Mouse (Mus musculus): ENCODE measurements at regions not wholly inside any gene's neighbourhood (a gene's known extent, or its start where the extent isn't known, plus 50 kb on each side); places are given as distances from the start of the nearest gene placed in this dataset.

DNA sequence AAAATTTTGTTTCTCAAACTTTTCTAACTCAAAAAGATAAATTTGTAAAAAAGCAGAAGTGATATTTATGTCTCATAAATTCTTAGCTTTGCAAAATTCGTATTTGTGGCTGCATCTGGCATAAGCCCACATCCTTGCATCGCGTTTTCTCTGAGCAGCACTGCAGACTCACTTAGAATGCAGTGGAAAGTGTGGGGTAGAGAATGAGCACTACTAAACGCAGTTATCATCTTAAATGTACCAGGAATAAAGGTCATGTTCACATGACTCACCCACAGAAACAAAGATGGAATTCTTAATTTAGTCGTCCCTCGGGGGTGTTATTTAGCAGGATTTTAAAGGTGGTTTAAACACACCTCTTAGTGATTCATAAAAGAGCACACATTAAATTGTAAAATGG is 126.8 kb upstream of the Frmd6 start:
- no peak for DNase-seq (ENCODE audit: low spot score)
- no peak overlapping the region for H3K4me2 ChIP-seq (ENCODE audit: low read depth, low read length)
- no peaks in the 10 kb centered on the region for H3K9me3 ChIP-seq (replicated peaks; ENCODE audit: control insufficient read depth, low read length)
- H3K4me1 ChIP-seq (ENCODE audit: control insufficient read depth, insufficient read depth, low read length) = no peaks in the 10 kb centered on the region
- no peak overlapping the region for H3K9ac ChIP-seq (replicated peaks; ENCODE audit: low read length)
- no peaks in the 10 kb centered on the region for H3K27me3 ChIP-seq (ENCODE audit: control insufficient read depth, insufficient read depth, low read length)
- no peak overlapping the region for H3K4me3 ChIP-seq (ENCODE audit: low read depth, low read length)
- no peak for ATAC-seq (replicated peaks; ENCODE audit: insufficient number of reproducible peaks, low FRiP score, low TSS enrichment, low read depth)
- WGBS = 85% methylated on average over 6 of the region's 6 CpGs
- no peak overlapping the region for H3K27ac ChIP-seq (replicated peaks; ENCODE audit: low read depth, low read length)
- no peaks in the 10 kb centered on the region for H3K36me3 ChIP-seq (replicated peaks; ENCODE audit: control insufficient read depth, insufficient read depth, low read depth, low read length)

DNA sequence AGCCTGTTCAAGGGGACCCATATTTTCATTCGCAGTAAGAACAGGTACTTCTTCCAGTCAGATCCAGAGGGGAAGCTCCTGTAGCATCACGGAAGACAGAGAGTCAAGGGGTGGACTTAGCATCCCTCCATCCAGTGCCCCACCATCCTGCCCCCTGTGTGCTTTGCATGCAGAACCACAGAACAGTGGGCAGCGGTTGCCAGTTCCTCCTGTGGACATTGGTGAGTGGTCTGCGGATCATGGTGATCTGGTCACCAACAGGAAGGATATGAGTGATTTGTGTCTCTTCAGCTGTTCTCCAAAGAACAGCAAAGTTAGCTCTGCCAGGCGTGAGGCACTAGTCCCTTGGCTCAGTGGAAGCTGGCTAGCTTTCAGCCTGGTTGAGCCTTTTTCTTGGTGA is 122.8 kb upstream of the Frmd6 start:
- DNase-seq (ENCODE audit: low spot score) = no peak
- H3K36me3 ChIP-seq (replicated peaks; ENCODE audit: control insufficient read depth, insufficient read depth, low read depth, low read length) = no peaks in the 10 kb centered on the region
- no peak overlapping the region for H3K27ac ChIP-seq (replicated peaks; ENCODE audit: low read depth, low read length)
- no peak overlapping the region for H3K9ac ChIP-seq (replicated peaks; ENCODE audit: low read length)
- 87% methylated on average over 5 of the region's 5 CpGs for whole genome bisulfite sequencing
- H3K27me3 ChIP-seq (ENCODE audit: control insufficient read depth, insufficient read depth, low read length) = no peaks in the 10 kb centered on the region
- H3K4me3 ChIP-seq (ENCODE audit: low read depth, low read length) = no peak overlapping the region
- H3K4me1 ChIP-seq (ENCODE audit: control insufficient read depth, insufficient read depth, low read length) = no peaks in the 10 kb centered on the region
- no peak for ATAC-seq (replicated peaks; ENCODE audit: insufficient number of reproducible peaks, low FRiP score, low TSS enrichment, low read depth)
- no peak overlapping the region for H3K4me2 ChIP-seq (ENCODE audit: low read depth, low read length)
- no peaks in the 10 kb centered on the region for H3K9me3 ChIP-seq (replicated peaks; ENCODE audit: control insufficient read depth, low read length)

DNA sequence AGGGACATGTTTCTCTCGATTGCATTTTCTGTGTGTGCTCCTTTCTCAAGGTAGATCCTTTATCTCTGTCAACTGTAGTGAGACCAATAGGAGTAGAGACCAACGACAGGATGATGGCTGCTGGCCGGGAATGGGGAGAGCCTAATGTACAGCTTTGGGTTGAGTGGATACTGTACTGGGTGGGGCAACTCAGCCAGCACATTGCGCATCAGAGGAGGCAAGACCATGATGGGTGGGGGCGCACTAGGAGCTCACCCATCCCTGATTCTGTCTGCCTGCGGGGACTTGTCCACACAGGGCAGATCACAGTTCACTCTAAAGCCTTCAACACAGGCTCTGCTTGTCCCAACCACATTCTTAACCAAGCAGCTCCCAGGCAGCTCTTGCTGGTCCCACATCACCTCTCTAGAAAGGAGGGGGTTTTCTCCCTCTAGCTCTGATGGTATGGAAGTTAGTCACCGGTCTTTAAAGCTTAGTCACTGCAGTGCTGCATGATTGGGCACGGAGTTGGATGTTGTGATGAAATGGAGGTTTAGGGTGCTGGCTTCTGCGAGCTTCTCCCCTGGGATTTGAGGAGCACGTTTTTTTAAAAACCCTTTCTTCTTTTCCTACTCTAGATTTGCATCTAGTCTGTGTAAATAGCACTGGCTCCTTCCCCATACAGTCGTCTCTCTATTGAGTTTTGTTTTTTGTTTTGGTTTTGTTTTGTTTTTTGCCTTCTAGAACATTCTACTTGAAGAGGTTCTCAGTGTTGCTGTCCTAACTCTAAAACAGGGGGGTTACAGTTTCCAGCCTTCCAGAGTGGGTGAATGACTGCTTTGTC is 118.3 kb upstream of the Frmd6 start:
- Histone ChIP-seq H3K27ac (replicated peaks; ENCODE audit: low read depth, low read length) (no peak overlapping the region), H3K36me3 (replicated peaks; ENCODE audit: control insufficient read depth, insufficient read depth, low read depth, low read length) (no peaks in the 10 kb centered on the region), H3K9me3 (replicated peaks; ENCODE audit: control insufficient read depth, low read length) (no peaks in the 10 kb centered on the region), H3K4me3 (ENCODE audit: low read depth, low read length) (no peak overlapping the region), H3K9ac (replicated peaks; ENCODE audit: low read length) (no peak overlapping the region), H3K4me2 (ENCODE audit: low read depth, low read length) (no peak overlapping the region), H3K27me3 (ENCODE audit: control insufficient read depth, insufficient read depth, low read length) (no peaks in the 10 kb centered on the region), H3K4me1 (ENCODE audit: control insufficient read depth, insufficient read depth, low read length) (no peaks in the 10 kb centered on the region)
- no peak for DNase-seq (ENCODE audit: low spot score)
- no peak for ATAC-seq (replicated peaks; ENCODE audit: insufficient number of reproducible peaks, low FRiP score, low TSS enrichment, low read depth)
- 86% methylated on average over 11 of the region's 11 CpGs for WGBS

DNA sequence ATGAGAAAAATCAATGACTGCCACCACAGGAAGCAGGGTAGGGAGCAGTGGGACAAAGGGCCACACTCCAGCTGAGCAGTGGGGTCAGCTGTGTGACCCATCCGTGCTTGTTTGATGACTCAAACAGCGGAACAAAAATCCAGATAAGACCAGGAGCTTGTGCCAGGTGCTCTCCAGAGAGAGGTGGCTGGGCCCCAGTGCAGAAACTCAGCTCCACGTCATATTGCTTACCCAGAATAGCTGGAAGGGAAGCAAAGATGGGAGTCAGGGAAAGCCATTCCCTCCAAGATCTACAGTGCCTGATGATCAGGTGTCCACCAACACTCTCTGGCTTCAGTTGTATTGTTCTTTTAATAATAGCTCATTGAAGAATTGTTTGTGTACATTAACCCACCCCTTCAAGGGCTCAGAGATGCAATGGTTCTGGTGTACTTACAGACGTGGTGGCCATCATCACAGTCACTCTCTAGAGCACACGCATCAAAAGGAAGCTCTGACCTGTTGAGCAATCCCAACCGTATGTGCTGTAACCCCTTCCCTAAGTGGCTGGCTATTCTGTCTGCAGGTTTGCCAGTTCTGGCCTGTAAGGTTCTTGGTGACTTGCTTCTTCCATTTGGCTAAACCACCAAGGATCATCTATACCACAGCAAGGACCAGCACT is 117.6 kb upstream of the Frmd6 start:
- Histone ChIP-seq H3K27ac (replicated peaks; ENCODE audit: low read depth, low read length) (no peak overlapping the region), H3K9ac (replicated peaks; ENCODE audit: low read length) (no peak overlapping the region), H3K4me2 (ENCODE audit: low read depth, low read length) (no peak overlapping the region), H3K27me3 (ENCODE audit: control insufficient read depth, insufficient read depth, low read length) (no peaks in the 10 kb centered on the region), H3K4me3 (ENCODE audit: low read depth, low read length) (no peak overlapping the region), H3K9me3 (replicated peaks; ENCODE audit: control insufficient read depth, low read length) (no peaks in the 10 kb centered on the region), H3K4me1 (ENCODE audit: control insufficient read depth, insufficient read depth, low read length) (no peaks in the 10 kb centered on the region), H3K36me3 (replicated peaks; ENCODE audit: control insufficient read depth, insufficient read depth, low read depth, low read length) (no peaks in the 10 kb centered on the region)
- WGBS = 58% methylated on average over 6 of the region's 6 CpGs
- ATAC-seq (replicated peaks; ENCODE audit: insufficient number of reproducible peaks, low FRiP score, low TSS enrichment, low read depth) (no peak), DNase-seq (ENCODE audit: low spot score) (no peak)

DNA sequence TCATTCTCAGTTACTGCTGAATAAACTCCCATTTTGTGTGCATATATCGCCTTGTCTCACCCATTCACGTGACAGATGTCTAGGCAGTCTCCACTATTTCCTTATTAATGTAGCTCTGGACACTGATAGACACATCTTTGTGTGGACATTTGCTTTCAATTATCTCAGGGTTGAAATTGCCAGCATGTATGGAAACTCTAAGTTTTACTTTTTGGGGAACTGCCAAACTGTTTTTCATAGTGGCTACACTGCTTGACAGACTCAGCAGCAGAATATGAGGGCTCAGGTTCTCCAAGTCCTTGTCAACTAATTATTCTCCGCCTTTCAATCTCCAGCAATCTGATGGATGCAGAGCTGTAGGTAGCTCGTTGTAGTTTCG is 117.0 kb upstream of the Frmd6 start:
- WGBS = 70% methylated on average over 5 of the region's 5 CpGs
- Histone ChIP-seq H3K9ac (replicated peaks; ENCODE audit: low read length) (no peak overlapping the region), H3K4me3 (ENCODE audit: low read depth, low read length) (no peak overlapping the region), H3K27me3 (ENCODE audit: control insufficient read depth, insufficient read depth, low read length) (no peaks in the 10 kb centered on the region), H3K4me2 (ENCODE audit: low read depth, low read length) (no peak overlapping the region), H3K27ac (replicated peaks; ENCODE audit: low read depth, low read length) (no peak overlapping the region), H3K9me3 (replicated peaks; ENCODE audit: control insufficient read depth, low read length) (no peaks in the 10 kb centered on the region), H3K36me3 (replicated peaks; ENCODE audit: control insufficient read depth, insufficient read depth, low read depth, low read length) (no peaks in the 10 kb centered on the region), H3K4me1 (ENCODE audit: control insufficient read depth, insufficient read depth, low read length) (no peaks in the 10 kb centered on the region)
- ATAC-seq (replicated peaks; ENCODE audit: insufficient number of reproducible peaks, low FRiP score, low TSS enrichment, low read depth) (no peak), DNase-seq (ENCODE audit: low spot score) (no peak)

- Histone ChIP-seq H3K27me3 (ENCODE audit: control insufficient read depth, insufficient read depth, low read length) (no peaks in the 10 kb centered on the region), H3K4me2 (ENCODE audit: low read depth, low read length) (no peak overlapping the region), H3K9ac (replicated peaks; ENCODE audit: low read length) (no peak overlapping the region), H3K4me1 (ENCODE audit: control insufficient read depth, insufficient read depth, low read length) (no peaks in the 10 kb centered on the region), H3K9me3 (replicated peaks; ENCODE audit: control insufficient read depth, low read length) (no peaks in the 10 kb centered on the region), H3K4me3 (ENCODE audit: low read depth, low read length) (no peak overlapping the region), H3K27ac (replicated peaks; ENCODE audit: low read depth, low read length) (no peak overlapping the region), H3K36me3 (replicated peaks; ENCODE audit: control insufficient read depth, insufficient read depth, low read depth, low read length) (no peaks in the 10 kb centered on the region)
- DNase-seq (ENCODE audit: low spot score) (no peak), ATAC-seq (replicated peaks; ENCODE audit: insufficient number of reproducible peaks, low FRiP score, low TSS enrichment, low read depth) (no peak)
- WGBS = 93% methylated on average over 7 of the region's 7 CpGs
Observed at GRCm38 (mm10) chr12:70710311-70710710, 115.0 kb upstream of the Frmd6 start.

- no peaks in the 10 kb centered on the region for H3K9me3 ChIP-seq (replicated peaks; ENCODE audit: control insufficient read depth, low read length)
- DNase-seq (ENCODE audit: low spot score) (no peak), ATAC-seq (replicated peaks; ENCODE audit: insufficient number of reproducible peaks, low FRiP score, low TSS enrichment, low read depth) (no peak)
- no peak overlapping the region for H3K4me3 ChIP-seq (ENCODE audit: low read depth, low read length)
- no peaks in the 10 kb centered on the region for H3K27me3 ChIP-seq (ENCODE audit: control insufficient read depth, insufficient read depth, low read length)
- H3K9ac ChIP-seq (replicated peaks; ENCODE audit: low read length) = no peak overlapping the region
- H3K4me2 ChIP-seq (ENCODE audit: low read depth, low read length) = no peak overlapping the region
- WGBS = 75% methylated on average over 5 of the region's 5 CpGs
- no peak overlapping the region for H3K27ac ChIP-seq (replicated peaks; ENCODE audit: low read depth, low read length)
- no peaks in the 10 kb centered on the region for H3K4me1 ChIP-seq (ENCODE audit: control insufficient read depth, insufficient read depth, low read length)
- no peaks in the 10 kb centered on the region for H3K36me3 ChIP-seq (replicated peaks; ENCODE audit: control insufficient read depth, insufficient read depth, low read depth, low read length)
Observed at GRCm38 (mm10) chr12:70711030-70711429, 114.3 kb upstream of the Frmd6 start.

DNA sequence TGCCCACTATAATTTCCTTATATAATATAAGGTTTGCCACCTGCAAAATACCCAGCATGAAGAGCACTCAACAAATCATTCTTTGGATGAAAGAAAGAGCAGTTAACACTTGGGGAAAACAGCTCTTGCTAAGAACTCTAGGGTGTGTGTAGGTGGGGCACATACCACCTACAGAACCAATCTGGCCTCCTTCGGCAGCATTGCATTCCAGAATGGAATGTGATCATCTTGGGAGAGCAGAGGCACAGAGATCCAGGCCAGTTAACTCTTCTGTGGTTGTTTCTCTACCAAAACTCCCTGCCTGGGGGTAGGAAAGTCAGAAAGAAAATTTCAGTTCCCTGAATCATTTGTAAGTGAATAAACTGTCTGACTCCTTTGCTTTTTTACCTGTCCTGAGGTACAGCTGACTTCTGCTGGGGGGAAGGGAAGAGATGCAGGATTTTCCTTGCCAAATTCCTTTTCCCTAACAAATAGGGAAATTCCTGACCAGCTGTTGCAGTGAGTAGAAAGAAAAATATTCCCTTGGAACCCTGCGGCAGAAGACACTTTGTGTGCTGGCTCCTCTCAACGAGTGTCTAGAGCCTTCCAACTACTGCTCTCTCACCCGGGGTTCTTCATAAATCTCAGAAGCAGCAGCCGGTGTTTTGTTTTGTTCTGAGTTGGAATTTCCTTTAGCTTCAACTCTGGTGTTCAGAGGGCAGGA is 112.8 kb upstream of the Frmd6 start:
- Histone ChIP-seq H3K4me3 (ENCODE audit: low read depth, low read length) (no peak overlapping the region), H3K4me2 (ENCODE audit: low read depth, low read length) (no peak overlapping the region), H3K9me3 (replicated peaks; ENCODE audit: control insufficient read depth, low read length) (no peaks in the 10 kb centered on the region), H3K4me1 (ENCODE audit: control insufficient read depth, insufficient read depth, low read length) (no peaks in the 10 kb centered on the region), H3K27me3 (ENCODE audit: control insufficient read depth, insufficient read depth, low read length) (no peaks in the 10 kb centered on the region), H3K9ac (replicated peaks; ENCODE audit: low read length) (no peak overlapping the region), H3K27ac (replicated peaks; ENCODE audit: low read depth, low read length) (no peak overlapping the region), H3K36me3 (replicated peaks; ENCODE audit: control insufficient read depth, insufficient read depth, low read depth, low read length) (no peaks in the 10 kb centered on the region)
- WGBS = 51% methylated on average over 5 of the region's 5 CpGs
- no peak for ATAC-seq (replicated peaks; ENCODE audit: insufficient number of reproducible peaks, low FRiP score, low TSS enrichment, low read depth)
- no peak for DNase-seq (ENCODE audit: low spot score)
